Mouse (Mus musculus) intestine, embryonic 16.5 days (tissue): ENCODE results near the gene Rps27a. TPM values are rescaled to one million over a fixed set of nuclear protein-coding genes. Genes with fewer than 3 reads are reported as not detected.

Experiments
- ATAC-seq: fragments of 200-750 bp; cut with Nextera tagmentation; 2 replicates; pipeline ENCODE4 v1.8.0; 2017; ENCODE audit warnings: moderate TSS enrichment, moderate library complexity
- H3K27ac ChIP-seq: fragments of 300-500 bp; sonication (generic); 2 replicates; pipeline ENCODE4 v1.5.1; 2014; ENCODE audit warnings: mild to moderate bottlenecking, low read length
- H3K27me3 ChIP-seq: fragments of 300-500 bp; sonication (generic); replicated peaks from 2 replicates; pipeline ENCODE4 v1.6.1; 2014; ENCODE audit warnings: low read length, control low read depth, mixed read lengths; ENCODE audit not compliant: control insufficient read depth, insufficient read depth
- H3K36me3 ChIP-seq: fragments of 300-500 bp; sonication (generic); 2 replicates; pipeline ENCODE4 v1.6.1; 2014; ENCODE audit warnings: low read length, control low read depth; ENCODE audit not compliant: control insufficient read depth, insufficient read depth
- H3K4me1 ChIP-seq: fragments of 300-500 bp; sonication (generic); 2 replicates; pipeline ENCODE4 v1.6.1; 2014; ENCODE audit warnings: low read length, control low read depth, mixed read lengths; ENCODE audit not compliant: control insufficient read depth, insufficient read depth
- H3K4me2 ChIP-seq: fragments of 300-500 bp; sonication (generic); 2 replicates; pipeline ENCODE4 v1.6.1; 2014; ENCODE audit warnings: low read depth, low read length, control low read depth
- H3K4me3 ChIP-seq: fragments of 300-500 bp; sonication (generic); 2 replicates; pipeline ENCODE4 v1.5.1; 2014; ENCODE audit warnings: mild to moderate bottlenecking, low read length
- H3K9ac ChIP-seq: fragments of 300-500 bp; sonication (generic); 2 replicates; pipeline ENCODE4 v1.6.1; 2014; ENCODE audit warnings: low read depth, low read length
- H3K9me3 ChIP-seq: fragments of 300-500 bp; sonication (generic); 2 replicates; pipeline ENCODE4 v1.6.1; 2016; ENCODE audit warnings: low read length, control low read depth; ENCODE audit not compliant: control insufficient read depth
- WGBS: fragments of 180-500 bp; shearing (Covaris S2); extraction: QIAGEN DNeasy Blood & Tissue Kit; methylation state at CpG from one replicate; pipeline ENCODE4 v1.1.7; 2014; 5-methylcytosine and 5-hydroxymethylcytosine counted together
- polyA plus RNA-seq: library from polyadenylated mRNA; unstranded; fragments of >200 nt; fragmentation: Nextera tagmentation; extraction: Ambion mirVana; gene quantifications from 2 replicates; pipeline ENCODE4 v1.2.1, GENCODE M21; 2015

Gene Rps27a
- polyA plus RNA-seq, 1 experiment from 2014 or later = 1,006 TPM

DNA sequence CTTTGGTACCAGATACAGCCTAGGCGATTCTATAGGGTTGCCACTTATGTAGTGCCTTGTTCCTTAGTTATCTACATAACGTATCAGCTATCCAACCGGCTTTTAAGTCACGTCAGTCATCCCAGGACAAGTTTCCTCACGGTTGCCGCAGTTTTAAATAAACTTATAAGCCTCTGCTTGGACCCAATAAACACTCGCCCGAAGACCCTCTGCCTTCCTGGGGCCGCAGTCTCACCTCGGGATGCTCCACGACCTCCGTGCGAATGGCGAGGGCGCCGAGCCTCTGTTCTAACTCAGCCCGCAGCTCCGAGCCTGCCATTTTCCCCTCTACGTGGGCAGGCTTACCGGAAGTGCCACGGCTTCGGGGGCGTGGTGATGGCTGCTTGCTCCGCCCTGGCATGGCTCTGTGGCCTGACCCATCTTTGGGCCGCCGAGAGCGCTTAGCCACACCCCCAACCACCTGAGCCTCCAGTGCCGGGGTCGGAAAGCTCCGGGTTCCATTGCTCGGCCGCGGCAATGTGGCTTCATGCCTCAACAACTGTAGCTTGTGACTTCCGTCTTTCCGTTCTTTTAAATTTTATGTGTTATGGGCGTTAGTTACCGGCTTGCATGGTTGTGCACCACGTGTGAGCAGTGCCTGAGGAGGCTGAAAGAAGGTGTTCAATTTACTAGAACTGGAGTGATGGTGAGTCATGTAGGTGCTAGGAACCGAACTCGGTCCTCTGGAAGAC lies 33.1 kb downstream of the Rps27a start, which contains the start of gene Prorsd1:
Prorsd1 (minus strand) TSS at position 352 of the 731 bp plus-strand sequence.
- peak within 1 kb of the TSS; percentile 74 for H3K4me3 ChIP-seq
- 2% methylated on average over 40 of the region's 40 CpGs for WGBS
- peak; percentile 100 for ATAC-seq

DNA sequence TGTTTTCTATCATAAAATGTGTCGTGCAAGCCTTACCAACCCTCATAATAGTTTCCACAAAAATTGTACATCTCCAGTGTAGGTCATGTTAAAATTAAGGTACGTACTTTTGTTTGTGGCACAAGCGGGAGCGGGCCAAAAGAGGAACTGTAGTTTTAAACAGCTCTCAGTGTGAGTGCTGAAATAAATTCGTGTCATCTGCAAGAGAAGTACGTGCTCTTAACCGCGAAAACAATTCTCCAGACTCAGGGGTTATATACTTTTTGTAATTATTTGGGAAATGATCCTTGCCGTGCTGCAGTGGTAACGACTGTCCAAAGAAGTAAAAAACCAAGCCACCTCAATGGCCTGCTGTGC lies 33.6 kb downstream of the Rps27a start:
- Histone ChIP-seq H3K4me3 (peak overlapping the region; percentile 74), H3K4me1 (peaks cover 4% of the 10 kb centered on the region; the same call in 1 of the 2 replicates), H3K27me3 (no peaks in the 10 kb centered on the region), H3K4me2 (peak overlapping the region; percentile 62), H3K9me3 (no peaks in the 10 kb centered on the region), H3K27ac (peak overlapping the region; percentile 78), H3K36me3 (no peaks in the 10 kb centered on the region), H3K9ac (peak overlapping the region; percentile 75)
- WGBS = 18% methylated on average over 10 of the region's 10 CpGs
- ATAC-seq = peak; percentile 4; the same call in 1 of the 2 replicates

More for the DNA sequence above, 33.1 kb downstream of the Rps27a start, which contains the start of gene Prorsd1:
- Histone ChIP-seq H3K4me1 (peaks cover 4% of the 10 kb centered on the region; the same call in 1 of the 2 replicates), H3K27me3 (no peaks in the 10 kb centered on the region), H3K27ac (peak within 1 kb of the TSS; percentile 78), H3K36me3 (no peaks in the 10 kb centered on the region), H3K4me2 (peak within 1 kb of the TSS; percentile 62), H3K9me3 (no peaks in the 10 kb centered on the region), H3K9ac (peak within 1 kb of the TSS; percentile 75)

- Histone ChIP-seq H3K27ac (no peak overlapping the region), H3K27me3 (no peaks in the 10 kb centered on the region), H3K4me3 (no peak overlapping the region), H3K4me1 (peaks cover 4% of the 10 kb centered on the region; the same call in 1 of the 2 replicates), H3K9me3 (no peaks in the 10 kb centered on the region), H3K4me2 (no peak overlapping the region), H3K36me3 (no peaks in the 10 kb centered on the region), H3K9ac (no peak overlapping the region)
- 92% methylated on average over 4 of the region's 4 CpGs for WGBS
- no peak for ATAC-seq
Measured at GRCm38 (mm10) chr11:29512818-29513535, 34.9 kb downstream of the Rps27a start.

GRCm38 (mm10) chr11:29509421-29509820 lies 38.5 kb downstream of the Rps27a start:
- H3K27me3 ChIP-seq = no peaks in the 10 kb centered on the region
- no peaks in the 10 kb centered on the region for H3K36me3 ChIP-seq
- peaks cover 4% of the 10 kb centered on the region; the same call in 1 of the 2 replicates for H3K4me1 ChIP-seq
- ATAC-seq = no peak
- no peak overlapping the region for H3K27ac ChIP-seq
- no peak overlapping the region for H3K4me2 ChIP-seq
- H3K4me3 ChIP-seq = no peak overlapping the region
- H3K9ac ChIP-seq = no peak overlapping the region
- H3K9me3 ChIP-seq = no peaks in the 10 kb centered on the region
- 96% methylated on average over 1 of the region's 1 CpGs for WGBS

DNA sequence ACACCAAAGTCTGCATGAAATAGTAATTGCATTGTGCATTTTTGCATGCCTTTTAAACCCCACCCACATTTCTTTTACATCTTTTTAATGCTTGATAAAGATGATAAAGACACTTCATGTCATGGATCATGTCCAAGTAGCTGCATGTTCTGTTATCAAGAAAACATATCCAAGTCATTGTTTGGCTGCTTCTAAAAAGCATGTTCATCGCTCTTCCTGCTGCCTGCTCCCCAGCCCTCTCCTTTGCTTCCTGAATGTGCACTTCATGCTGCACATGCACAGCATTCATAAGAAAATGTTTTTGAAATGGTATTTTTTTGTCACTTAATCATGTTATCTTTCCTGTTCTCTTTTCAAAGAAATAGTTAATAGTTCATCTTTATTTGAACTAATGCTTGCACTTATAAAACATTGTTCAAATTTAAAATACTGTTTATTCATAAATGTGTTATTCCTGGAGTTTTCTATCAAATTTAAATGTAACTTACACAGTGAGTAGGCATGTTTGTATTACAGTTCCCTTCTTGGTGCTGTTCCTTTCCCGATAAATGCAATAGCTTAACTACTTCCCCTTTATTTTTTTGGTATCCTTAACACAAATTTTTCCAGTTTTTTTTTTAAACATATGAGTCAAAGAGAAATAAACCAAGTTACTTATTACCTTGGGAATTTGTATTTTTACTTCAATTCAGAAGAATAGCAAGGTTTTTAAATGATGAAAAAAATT lies 42.8 kb downstream of the Rps27a start:
- ATAC-seq = no peak
- Histone ChIP-seq H3K9ac (no peak overlapping the region), H3K4me2 (no peak overlapping the region), H3K36me3 (0 out of 2 replicates have a peak, but pooled peaks cover 4% of the 10 kb centered on the region), H3K27ac (no peak overlapping the region), H3K4me1 (no peaks in the 10 kb centered on the region), H3K4me3 (no peak overlapping the region), H3K9me3 (no peaks in the 10 kb centered on the region), H3K27me3 (no peaks in the 10 kb centered on the region)
- WGBS = 96% methylated on average over 2 of the region's 2 CpGs

DNA sequence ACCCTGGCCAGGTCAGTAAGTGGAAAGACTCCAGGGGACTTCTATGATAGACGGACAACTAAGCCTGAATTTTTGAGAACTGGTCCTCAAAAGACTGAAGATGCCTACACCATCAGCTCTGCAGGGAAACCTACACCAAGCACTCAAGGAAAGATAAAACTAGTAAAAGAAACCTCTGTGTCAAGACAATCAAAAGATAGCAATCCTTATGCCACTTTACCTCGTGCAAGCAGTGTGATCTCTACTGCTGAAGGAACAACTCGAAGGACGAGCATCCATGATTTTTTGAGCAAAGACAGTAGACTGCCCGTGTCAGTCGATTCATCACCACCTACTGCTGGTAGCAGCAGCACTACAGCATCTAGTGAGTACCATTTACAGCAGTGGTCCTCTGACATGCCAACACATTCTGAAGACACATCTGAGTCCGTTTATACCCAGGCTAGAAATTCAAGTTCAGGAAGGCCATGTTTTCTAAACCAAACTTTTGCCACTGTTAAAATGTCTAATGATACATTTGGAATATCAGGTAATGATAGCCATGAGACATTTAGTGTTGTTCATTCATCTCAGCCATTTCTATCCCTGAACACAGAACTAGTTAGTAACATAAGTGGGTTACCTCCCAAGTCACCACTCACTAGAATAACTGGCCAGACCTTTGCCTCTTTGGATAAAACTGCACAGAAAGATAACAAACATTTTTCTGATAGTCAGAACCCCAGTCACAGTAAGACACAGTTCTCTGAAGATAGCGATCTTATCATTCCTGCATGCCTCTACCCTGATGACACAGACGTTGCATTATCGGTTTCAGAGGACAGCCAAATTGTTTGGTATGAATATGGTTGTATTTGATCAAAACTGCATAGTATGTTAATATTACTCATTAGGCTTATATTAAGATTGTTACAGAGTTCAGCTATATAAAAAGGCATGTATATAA lies 43.7 kb downstream of the Rps27a start:
- no peak overlapping the region for H3K4me3 ChIP-seq
- no peak for ATAC-seq

GRCm38 (mm10) chr11:29496962-29497361 lies 50.9 kb downstream of the Rps27a start:
- Histone ChIP-seq H3K4me3 (no peak overlapping the region), H3K36me3 (no peaks in the 10 kb centered on the region; the same call in 1 of the 2 replicates), H3K27me3 (no peaks in the 10 kb centered on the region), H3K9ac (no peak overlapping the region), H3K4me1 (no peaks in the 10 kb centered on the region), H3K4me2 (no peak overlapping the region), H3K27ac (no peak overlapping the region), H3K9me3 (no peaks in the 10 kb centered on the region)
- no peak for ATAC-seq
- WGBS = 60% methylated on average over 3 of the region's 3 CpGs

More for the DNA sequence above, 43.7 kb downstream of the Rps27a start:
- Histone ChIP-seq H3K36me3 (0 out of 2 replicates have a peak, but pooled peaks cover 4% of the 10 kb centered on the region), H3K27ac (no peak overlapping the region), H3K27me3 (no peaks in the 10 kb centered on the region), H3K4me1 (no peaks in the 10 kb centered on the region), H3K9me3 (no peaks in the 10 kb centered on the region), H3K9ac (no peak overlapping the region), H3K4me2 (no peak overlapping the region)
- 91% methylated on average over 10 of the region's 10 CpGs for WGBS
